Mouse (Mus musculus) kidney, postnatal 0 days (tissue): ENCODE results near the gene Hsd17b2. TPM values are rescaled to one million over a fixed set of nuclear protein-coding genes. Genes with fewer than 3 reads are reported as not detected.

Source experiments
- ATAC-seq: fragments of 200-750 bp; cut with Nextera tagmentation; replicated peaks from 2 replicates; pipeline ENCODE4 v1.8.0; 2017; ENCODE audit warnings: low read depth, moderate number of reproducible peaks, moderate TSS enrichment, moderate library complexity; ENCODE audit not compliant: low FRiP score
- DNase-seq: peaks from one replicate; pipeline ENCODE4 v3.0.0-alpha.2; 2016; ENCODE audit warnings: low spot score
- H3K27ac ChIP-seq: fragments of 300-500 bp; sonication (generic); 2 replicates; pipeline ENCODE4 v1.5.1; 2014; ENCODE audit warnings: mild to moderate bottlenecking
- H3K27me3 ChIP-seq: fragments of 300-500 bp; sonication (generic); 2 replicates; pipeline ENCODE4 v1.6.1; 2014; ENCODE audit warnings: low read length, mixed read lengths; ENCODE audit not compliant: insufficient read depth
- H3K36me3 ChIP-seq: fragments of 300-500 bp; sonication (generic); 2 replicates; pipeline ENCODE4 v1.6.1; 2014; ENCODE audit warnings: low read length, mixed read lengths; ENCODE audit not compliant: insufficient read depth
- H3K4me1 ChIP-seq: fragments of 300-500 bp; sonication (generic); replicated peaks from 2 replicates; pipeline ENCODE4 v1.6.1; 2014; ENCODE audit warnings: antibody characterized with exemption, low read length, mixed read lengths; ENCODE audit not compliant: insufficient read depth
- H3K4me2 ChIP-seq: fragments of 300-500 bp; sonication (generic); 2 replicates; pipeline ENCODE4 v1.6.1; 2014; ENCODE audit warnings: mild to moderate bottlenecking, low read length, moderate library complexity, mixed read lengths
- H3K4me3 ChIP-seq: fragments of 300-500 bp; sonication (generic); replicated peaks from 2 replicates; pipeline ENCODE4 v1.5.1; 2014; ENCODE audit warnings: low read depth, low read length
- H3K9ac ChIP-seq: fragments of 300-500 bp; sonication (generic); 2 replicates; pipeline ENCODE4 v1.6.1; 2014; ENCODE audit warnings: low read depth, low read length
- H3K9me3 ChIP-seq: fragments of 300-500 bp; sonication (generic); replicated peaks from 2 replicates; pipeline ENCODE4 v1.6.1; 2016; ENCODE audit warnings: low read length, inconsistent platforms, mixed read lengths
- CTCF ChIP-seq: IDR thresholded peaks from 2 replicates; pipeline ENCODE4 v1.5.1; 2016; ENCODE audit warnings: antibody characterized with exemption, low read depth, mild to moderate bottlenecking, moderate library complexity
- WGBS: fragments of 180-500 bp; shearing (Covaris S2); extraction: QIAGEN DNeasy Blood & Tissue Kit; methylation state at CpG from one replicate; pipeline ENCODE4 v1.1.7; 2014; 5-methylcytosine and 5-hydroxymethylcytosine counted together
- polyA plus RNA-seq: library from polyadenylated mRNA; unstranded; fragments of >200 nt; fragmentation: Nextera tagmentation; extraction: Ambion mirVana; gene quantifications from 2 replicates; pipeline ENCODE4 v1.2.1, GENCODE M21; 2015

Hsd17b2 gene
- polyA plus RNA-seq, 1 experiment from 2014 or later: 29.2 TPM

- H3K36me3 ChIP-seq: no peaks in the 10 kb centered on the region
- ATAC-seq: peak; percentile 79
- DNase-seq: peak; percentile 44
- H3K4me1 ChIP-seq: no peaks in the 10 kb centered on the region
- no peak overlapping the region for H3K4me2 ChIP-seq
- H3K9ac ChIP-seq: no peak overlapping the region
- 53% methylated on average over 2 of the region's 2 CpGs for WGBS
- H3K4me3 ChIP-seq: no peak overlapping the region
- TF ChIP-seq CTCF: peak; percentile 65
- no peaks in the 10 kb centered on the region for H3K27me3 ChIP-seq
- no peaks in the 10 kb centered on the region for H3K9me3 ChIP-seq
- H3K27ac ChIP-seq: no peak overlapping the region
Observed at GRCm38 (mm10) chr8:117772597-117772996, 70.9 kb downstream of the Hsd17b2 start.

- ATAC-seq (no peak), DNase-seq (no peak)
- Histone ChIP-seq H3K27me3 (no peaks in the 10 kb centered on the region), H3K9ac (no peak overlapping the region), H3K4me3 (no peak overlapping the region), H3K4me2 (no peak overlapping the region), H3K36me3 (no peaks in the 10 kb centered on the region), H3K9me3 (no peaks in the 10 kb centered on the region), H3K27ac (no peak overlapping the region), H3K4me1 (no peaks in the 10 kb centered on the region)
- WGBS: 41% methylated on average over 10 of the region's 10 CpGs
- no peak for TF ChIP-seq CTCF
Observed at GRCm38 (mm10) chr8:117775626-117776025, 73.9 kb downstream of the Hsd17b2 start.

- no peak for TF ChIP-seq CTCF
- no peaks in the 10 kb centered on the region for H3K36me3 ChIP-seq
- no peaks in the 10 kb centered on the region for H3K9me3 ChIP-seq
- 87% methylated on average over 10 of the region's 10 CpGs for WGBS
- H3K4me3 ChIP-seq: no peak overlapping the region
- ATAC-seq: no peak
- H3K4me1 ChIP-seq: no peaks in the 10 kb centered on the region
- no peak for DNase-seq
- H3K27me3 ChIP-seq: no peaks in the 10 kb centered on the region
- no peak overlapping the region for H3K4me2 ChIP-seq
- H3K27ac ChIP-seq: no peak overlapping the region
- no peak overlapping the region for H3K9ac ChIP-seq
Observed at GRCm38 (mm10) chr8:117776075-117776474, 74.4 kb downstream of the Hsd17b2 start.

GRCm38 (mm10) chr8:117778531-117779322, 77.0 kb downstream of the Hsd17b2 start:
- Histone ChIP-seq H3K36me3 (no peaks in the 10 kb centered on the region), H3K4me2 (no peak overlapping the region), H3K9ac (no peak overlapping the region), H3K27me3 (no peaks in the 10 kb centered on the region), H3K4me3 (no peak overlapping the region), H3K27ac (no peak overlapping the region), H3K9me3 (no peaks in the 10 kb centered on the region), H3K4me1 (no peaks in the 10 kb centered on the region)
- no peak for TF ChIP-seq CTCF
- ATAC-seq (no peak), DNase-seq (peak; percentile 8)
- 60% methylated on average over 11 of the region's 11 CpGs for WGBS

- H3K27me3 ChIP-seq: no peaks in the 10 kb centered on the region
- H3K36me3 ChIP-seq: no peaks in the 10 kb centered on the region
- H3K4me1 ChIP-seq: no peaks in the 10 kb centered on the region
- DNase-seq (peak; percentile 2), ATAC-seq (no peak)
- no peak overlapping the region for H3K9ac ChIP-seq
- H3K9me3 ChIP-seq: no peaks in the 10 kb centered on the region
- H3K4me3 ChIP-seq: no peak overlapping the region
- 68% methylated on average over 6 of the region's 6 CpGs for WGBS
- no peak overlapping the region for H3K4me2 ChIP-seq
- no peak for TF ChIP-seq CTCF
- no peak overlapping the region for H3K27ac ChIP-seq
Observed at GRCm38 (mm10) chr8:117779344-117779743, 77.6 kb downstream of the Hsd17b2 start.

GRCm38 (mm10) chr8:117781375-117782129, 79.8 kb downstream of the Hsd17b2 start:
- ATAC-seq (no peak), DNase-seq (no peak)
- Histone ChIP-seq H3K4me2 (no peak overlapping the region), H3K36me3 (no peaks in the 10 kb centered on the region), H3K9me3 (no peaks in the 10 kb centered on the region), H3K27me3 (no peaks in the 10 kb centered on the region), H3K4me3 (no peak overlapping the region), H3K9ac (no peak overlapping the region), H3K4me1 (no peaks in the 10 kb centered on the region), H3K27ac (no peak overlapping the region)
- 55% methylated on average over 6 of the region's 6 CpGs for WGBS
- no peak for TF ChIP-seq CTCF
